Mouse (Mus musculus) heart, embryonic 13.5 days (tissue): Measurements from ENCODE around the gene Dab1. TPM values are rescaled to one million over a fixed set of nuclear protein-coding genes. Genes with fewer than 3 reads are reported as not detected.

Experiments used
- ATAC-seq: fragments of 200-750 bp; cut with Nextera tagmentation; 2 replicates; pipeline ENCODE4 v1.8.0; 2017; ENCODE audit warnings: moderate TSS enrichment; ENCODE audit not compliant: insufficient number of reproducible peaks, low FRiP score, low TSS enrichment; ENCODE audit errors: extremely low read depth
- H3K27ac ChIP-seq: fragments of 300-500 bp; sonication (generic); replicated peaks from 2 replicates; pipeline ENCODE4 v1.5.1; 2015; ENCODE audit warnings: moderate library complexity, mild to moderate bottlenecking, inconsistent platforms
- H3K27me3 ChIP-seq: fragments of 300-500 bp; sonication (generic); replicated peaks from 2 replicates; pipeline ENCODE4 v1.6.1; 2015; ENCODE audit warnings: mild to moderate bottlenecking, inconsistent platforms
- H3K36me3 ChIP-seq: fragments of 300-500 bp; sonication (generic); 2 replicates; pipeline ENCODE4 v1.6.1; 2015; ENCODE audit warnings: mild to moderate bottlenecking, inconsistent platforms
- H3K4me1 ChIP-seq: fragments of 300-500 bp; sonication (generic); 2 replicates; pipeline ENCODE4 v1.6.1; 2015; ENCODE audit warnings: inconsistent platforms
- H3K4me2 ChIP-seq: fragments of 300-500 bp; sonication (generic); 2 replicates; pipeline ENCODE4 v1.6.1; 2015; ENCODE audit warnings: inconsistent platforms, mild to moderate bottlenecking, moderate library complexity
- H3K4me3 ChIP-seq: fragments of 300-500 bp; sonication (generic); 2 replicates; pipeline ENCODE4 v1.5.1; 2015; ENCODE audit warnings: moderate library complexity, mild to moderate bottlenecking, inconsistent platforms
- H3K9ac ChIP-seq: fragments of 300-500 bp; sonication (generic); 2 replicates; pipeline ENCODE4 v1.6.1; 2015; ENCODE audit warnings: inconsistent platforms, mild to moderate bottlenecking, moderate library complexity
- H3K9me3 ChIP-seq: fragments of 300-500 bp; sonication (generic); 2 replicates; pipeline ENCODE4 v1.6.1; 2016; ENCODE audit warnings: inconsistent platforms
- WGBS: fragments of 180-500 bp; shearing (Covaris S2); methylation state at CpG from one replicate; pipeline ENCODE4 v1.1.7; 2015; ENCODE audit warnings: mixed read lengths; 5-methylcytosine and 5-hydroxymethylcytosine counted together
- polyA plus RNA-seq: library from polyadenylated mRNA; unstranded; fragments of >200 nt; fragmentation: Nextera tagmentation; extraction: Ambion mirVana; gene quantifications from 2 replicates; pipeline ENCODE4 v1.2.1, GENCODE M21; 2015

Dab1 gene
- polyA plus RNA-seq, 1 experiment from 2014 or later = 0.48 TPM

DNA sequence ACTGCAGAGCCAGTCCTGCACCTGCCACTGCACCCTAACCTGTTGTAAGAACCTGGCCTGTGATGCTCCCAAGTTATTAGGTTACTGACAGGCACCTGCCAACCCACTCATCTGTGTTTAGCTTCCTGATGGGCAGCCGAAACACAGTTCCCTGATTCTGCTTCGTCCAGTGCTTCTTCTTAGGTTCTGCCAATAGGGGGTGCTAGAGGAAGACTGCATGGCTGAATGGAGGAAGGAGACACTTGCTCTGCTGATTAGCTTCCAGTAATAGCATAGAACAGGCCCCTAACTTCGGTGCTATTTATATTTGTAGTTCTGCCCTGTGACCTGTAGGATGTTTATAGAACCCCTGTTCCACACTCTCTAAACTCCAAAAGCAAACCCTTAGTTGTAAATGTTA lies 83.0 kb downstream of the Dab1 start:
- H3K9me3 ChIP-seq = no peaks in the 10 kb centered on the region

DNA sequence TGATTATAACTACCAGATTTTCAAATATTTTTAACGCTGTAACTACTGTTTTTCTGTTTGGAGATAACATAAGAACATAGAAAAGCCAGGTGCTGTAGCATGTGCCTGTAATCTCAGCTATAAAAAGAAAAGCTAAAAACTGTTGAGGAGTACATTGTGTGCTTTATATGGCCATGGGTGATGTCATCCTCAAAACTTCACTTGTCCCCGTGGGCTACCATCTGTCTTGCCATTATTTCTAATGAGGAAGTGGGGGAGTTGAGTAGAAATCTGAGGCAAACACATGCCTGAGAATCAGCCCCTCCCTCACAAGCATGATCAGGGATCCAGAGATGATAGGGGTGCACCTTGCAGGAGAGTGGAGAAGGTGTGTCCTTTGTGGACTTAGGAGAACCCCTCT lies 85.3 kb downstream of the Dab1 start:
- no peak overlapping the region for H3K4me2 ChIP-seq
- no peak for ATAC-seq
- no peaks in the 10 kb centered on the region for H3K9me3 ChIP-seq
- H3K9ac ChIP-seq = no peak overlapping the region
- no peaks in the 10 kb centered on the region for H3K27me3 ChIP-seq
- H3K4me3 ChIP-seq = no peak overlapping the region
- H3K27ac ChIP-seq = no peak overlapping the region
- no peaks in the 10 kb centered on the region for H3K36me3 ChIP-seq
- H3K4me1 ChIP-seq = no peaks in the 10 kb centered on the region
- 61% methylated on average over 2 of the region's 2 CpGs for WGBS

More for the DNA sequence above, 83.0 kb downstream of the Dab1 start:
- H3K36me3 ChIP-seq = no peaks in the 10 kb centered on the region
- H3K9ac ChIP-seq = no peak overlapping the region
- H3K27ac ChIP-seq = no peak overlapping the region
- ATAC-seq = no peak
- H3K4me3 ChIP-seq = no peak overlapping the region
- H3K4me1 ChIP-seq = no peaks in the 10 kb centered on the region
- no peaks in the 10 kb centered on the region for H3K27me3 ChIP-seq
- 40% methylated on average over 3 of the region's 3 CpGs for WGBS
- H3K4me2 ChIP-seq = no peak overlapping the region

DNA sequence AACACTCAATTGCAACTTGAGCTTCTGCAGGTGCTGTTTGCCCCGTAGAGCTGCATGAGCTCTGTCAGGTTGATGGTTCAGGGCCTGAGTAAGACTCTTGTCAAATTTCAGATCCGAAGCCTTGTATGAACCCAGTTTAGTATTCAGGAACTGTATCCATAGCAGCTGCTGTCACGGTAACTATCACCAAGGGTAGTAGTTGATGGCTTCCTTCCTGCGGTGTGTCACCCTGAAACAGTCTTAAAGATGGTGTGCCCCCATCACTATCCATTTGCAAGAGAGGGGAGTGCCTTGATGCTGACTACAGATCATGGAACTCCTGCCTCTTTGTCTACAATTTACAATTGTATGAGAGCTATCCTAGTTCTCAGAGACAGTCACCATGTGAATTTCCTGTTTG lies 87.3 kb downstream of the Dab1 start:
- H3K4me3 ChIP-seq = no peak overlapping the region
- ATAC-seq = no peak
- no peaks in the 10 kb centered on the region for H3K27me3 ChIP-seq
- no peak overlapping the region for H3K9ac ChIP-seq
- H3K4me1 ChIP-seq = no peaks in the 10 kb centered on the region
- no peaks in the 10 kb centered on the region for H3K9me3 ChIP-seq
- no peaks in the 10 kb centered on the region for H3K36me3 ChIP-seq
- H3K4me2 ChIP-seq = no peak overlapping the region
- WGBS = 57% methylated on average over 4 of the region's 4 CpGs
- no peak overlapping the region for H3K27ac ChIP-seq

DNA sequence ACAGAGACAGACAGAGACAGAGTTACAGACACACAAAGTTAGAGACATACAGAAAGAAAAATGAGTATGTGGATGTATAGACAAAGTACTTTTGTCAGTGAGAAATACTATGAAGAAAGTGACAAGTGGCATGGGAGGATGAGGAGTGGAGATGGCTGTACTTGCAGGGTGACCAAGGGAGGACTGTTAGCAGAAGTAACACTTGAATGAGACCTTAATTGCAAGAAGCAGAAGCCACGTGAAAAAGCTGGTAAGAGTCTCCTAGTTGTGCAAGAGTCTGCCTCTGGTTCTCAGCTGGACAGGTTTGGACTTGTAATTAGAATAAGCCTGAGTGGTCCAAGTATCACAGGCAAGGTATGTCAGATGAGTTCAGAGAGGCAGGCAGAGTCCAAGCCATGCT lies 88.0 kb downstream of the Dab1 start:
- H3K27ac ChIP-seq = no peak overlapping the region
- H3K4me2 ChIP-seq = no peak overlapping the region
- no peak for ATAC-seq
- H3K36me3 ChIP-seq = no peaks in the 10 kb centered on the region
- no peak overlapping the region for H3K4me3 ChIP-seq
- H3K9ac ChIP-seq = no peak overlapping the region
- no peaks in the 10 kb centered on the region for H3K4me1 ChIP-seq
- no peaks in the 10 kb centered on the region for H3K9me3 ChIP-seq
- 50% methylated on average over 1 of the region's 1 CpGs for WGBS
- H3K27me3 ChIP-seq = no peaks in the 10 kb centered on the region

DNA sequence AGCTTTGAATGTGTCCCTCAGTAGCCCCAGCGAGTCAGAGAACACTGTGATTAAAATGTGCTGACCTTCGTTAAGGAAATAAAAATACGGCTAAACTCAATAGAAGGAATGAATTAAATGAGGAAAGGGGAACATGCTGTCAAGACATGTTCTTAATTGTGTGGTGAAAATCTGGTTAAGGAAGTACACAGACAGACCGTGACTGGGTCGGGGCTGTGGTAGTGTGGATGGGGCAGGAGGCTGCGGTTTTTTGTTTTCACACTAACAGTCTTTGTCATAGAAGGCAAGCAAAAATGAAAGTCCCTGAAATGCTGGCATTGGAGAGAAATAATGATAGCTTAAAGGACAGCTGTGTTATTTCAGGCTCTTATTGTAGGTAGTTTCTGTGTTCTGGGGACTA lies 92.2 kb downstream of the Dab1 start:
- H3K4me3 ChIP-seq = no peak overlapping the region
- H3K36me3 ChIP-seq = no peaks in the 10 kb centered on the region
- H3K4me2 ChIP-seq = no peak overlapping the region
- H3K9me3 ChIP-seq = no peaks in the 10 kb centered on the region
- H3K27me3 ChIP-seq = no peaks in the 10 kb centered on the region
- H3K4me1 ChIP-seq = no peaks in the 10 kb centered on the region
- 83% methylated on average over 6 of the region's 6 CpGs for WGBS
- H3K27ac ChIP-seq = no peak overlapping the region
- H3K9ac ChIP-seq = no peak overlapping the region
- no peak for ATAC-seq

DNA sequence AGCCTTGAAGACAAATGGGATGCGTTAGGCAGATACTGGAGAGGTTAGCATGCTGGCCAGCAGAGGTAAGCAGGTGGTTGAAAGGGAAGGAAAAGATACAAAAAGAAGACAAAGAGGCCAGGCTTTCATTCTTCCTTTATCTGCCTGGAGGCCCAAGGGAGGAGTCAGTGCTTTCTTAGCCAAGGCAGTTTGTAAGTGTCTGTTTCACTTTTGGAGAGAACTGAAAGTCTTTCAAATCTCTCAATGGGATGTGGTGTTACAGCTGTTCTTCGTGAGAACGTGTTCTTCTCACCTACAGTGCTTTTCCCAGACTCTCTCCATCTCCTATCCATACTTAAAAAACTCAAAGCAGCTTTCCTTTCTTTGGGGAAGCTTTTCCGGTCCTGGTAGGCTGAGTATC lies 94.8 kb downstream of the Dab1 start:
- no peak overlapping the region for H3K4me3 ChIP-seq
- H3K27me3 ChIP-seq = no peaks in the 10 kb centered on the region
- no peak for ATAC-seq
- no peak overlapping the region for H3K4me2 ChIP-seq
- WGBS = 82% methylated on average over 4 of the region's 4 CpGs
- H3K4me1 ChIP-seq = no peaks in the 10 kb centered on the region
- no peaks in the 10 kb centered on the region for H3K36me3 ChIP-seq
- H3K9me3 ChIP-seq = no peaks in the 10 kb centered on the region
- no peak overlapping the region for H3K9ac ChIP-seq
- no peak overlapping the region for H3K27ac ChIP-seq

DNA sequence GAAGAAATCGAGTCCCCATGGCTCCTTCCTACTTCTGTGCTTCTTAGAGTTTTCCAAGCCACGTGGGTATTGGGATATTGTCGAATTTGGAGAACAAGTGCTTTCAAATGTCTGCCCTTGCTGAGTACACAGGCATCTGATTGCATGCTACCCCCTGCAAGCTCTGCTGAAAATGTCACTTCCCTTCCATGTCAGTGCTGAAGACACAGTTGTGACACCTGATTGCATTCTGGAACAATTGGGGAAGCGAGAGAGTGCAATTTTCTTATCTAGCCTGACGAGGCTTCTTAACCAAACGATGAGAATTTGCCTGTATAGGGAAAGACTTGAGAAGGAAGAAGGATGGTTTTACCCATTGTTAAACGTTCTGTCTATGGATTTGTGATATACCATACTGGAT lies 95.8 kb downstream of the Dab1 start:
- ATAC-seq = no peak
- H3K27ac ChIP-seq = no peak overlapping the region
- no peak overlapping the region for H3K4me3 ChIP-seq
- no peaks in the 10 kb centered on the region for H3K4me1 ChIP-seq
- H3K36me3 ChIP-seq = no peaks in the 10 kb centered on the region
- WGBS = 48% methylated on average over 7 of the region's 7 CpGs
- no peaks in the 10 kb centered on the region for H3K27me3 ChIP-seq
- H3K9me3 ChIP-seq = no peaks in the 10 kb centered on the region
- no peak overlapping the region for H3K4me2 ChIP-seq
- no peak overlapping the region for H3K9ac ChIP-seq

DNA sequence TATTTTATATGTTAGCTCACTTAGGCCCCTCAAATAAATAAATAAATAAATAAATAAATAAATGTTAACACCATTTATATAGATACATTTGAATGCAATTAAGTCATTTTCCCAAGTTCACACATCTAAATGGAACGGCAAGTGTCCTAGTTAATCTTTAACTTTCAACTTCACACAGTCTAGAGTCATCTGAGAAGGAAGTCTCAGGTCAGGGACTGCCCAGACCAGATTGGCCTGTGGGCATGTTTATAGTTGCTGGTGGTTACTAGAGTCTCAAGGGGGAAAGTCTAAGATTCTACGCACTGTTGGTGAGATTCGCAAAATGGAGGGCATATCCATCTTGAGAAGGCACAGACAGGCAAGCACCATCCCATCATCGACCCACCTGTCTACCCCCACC lies 96.4 kb downstream of the Dab1 start:
- no peaks in the 10 kb centered on the region for H3K4me1 ChIP-seq
- H3K27ac ChIP-seq = no peak overlapping the region
- H3K9ac ChIP-seq = no peak overlapping the region
- no peak overlapping the region for H3K4me2 ChIP-seq
- H3K9me3 ChIP-seq = no peaks in the 10 kb centered on the region
- WGBS = 79% methylated on average over 4 of the region's 4 CpGs
- H3K4me3 ChIP-seq = no peak overlapping the region
- no peaks in the 10 kb centered on the region for H3K36me3 ChIP-seq
- ATAC-seq = no peak
- H3K27me3 ChIP-seq = no peaks in the 10 kb centered on the region

DNA sequence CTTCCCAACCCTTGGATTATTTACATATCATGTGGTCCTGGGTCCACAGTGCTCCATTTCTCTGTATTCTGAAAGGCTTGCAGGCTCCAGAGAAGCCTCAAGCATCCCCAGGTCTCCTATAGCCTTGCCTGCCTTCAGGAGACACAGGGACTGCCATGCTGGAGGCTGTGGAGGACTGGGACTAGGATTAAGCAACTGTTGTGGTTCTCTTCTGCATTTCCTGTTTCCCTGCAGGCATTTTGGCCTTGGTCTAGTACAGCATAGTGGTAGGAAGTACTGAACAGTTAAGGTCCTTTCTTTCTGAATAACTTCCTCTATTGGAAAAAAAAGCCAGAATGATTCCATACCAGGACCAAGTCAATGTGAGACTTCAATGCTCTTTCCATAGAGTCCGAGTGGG lies 103.6 kb downstream of the Dab1 start:
- no peaks in the 10 kb centered on the region for H3K36me3 ChIP-seq
- no peak overlapping the region for H3K27ac ChIP-seq
- H3K9ac ChIP-seq = no peak overlapping the region
- H3K27me3 ChIP-seq = no peaks in the 10 kb centered on the region
- no peak for ATAC-seq
- no peak overlapping the region for H3K4me2 ChIP-seq
- no peaks in the 10 kb centered on the region for H3K9me3 ChIP-seq
- H3K4me1 ChIP-seq = no peaks in the 10 kb centered on the region
- WGBS = 73% methylated on average over 1 of the region's 1 CpGs
- H3K4me3 ChIP-seq = no peak overlapping the region

DNA sequence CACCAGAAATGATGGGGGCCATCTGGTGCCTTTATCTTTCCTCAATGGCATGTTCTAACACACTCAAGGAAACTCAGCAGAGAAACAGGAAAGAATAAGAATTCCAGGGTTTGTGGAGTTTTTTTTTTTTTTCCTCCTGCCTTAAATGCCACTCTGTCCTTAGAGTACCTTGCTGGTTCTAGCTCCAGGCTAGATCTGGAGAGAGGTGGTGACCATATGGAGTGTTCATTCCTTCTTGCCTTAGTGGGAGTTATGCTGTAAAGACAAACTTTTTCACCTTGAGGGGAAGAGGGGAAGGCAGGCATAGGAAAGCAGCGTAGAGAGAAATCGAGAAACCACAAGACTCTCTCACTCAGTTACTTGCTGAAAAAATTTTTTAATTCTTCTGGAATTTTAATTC lies 107.3 kb downstream of the Dab1 start:
- Histone ChIP-seq H3K4me1 (no peaks in the 10 kb centered on the region), H3K9me3 (no peaks in the 10 kb centered on the region), H3K27me3 (no peaks in the 10 kb centered on the region), H3K36me3 (no peaks in the 10 kb centered on the region), H3K4me2 (no peak overlapping the region), H3K4me3 (no peak overlapping the region), H3K27ac (no peak overlapping the region), H3K9ac (no peak overlapping the region)
- whole genome bisulfite sequencing = 69% methylated on average over 2 of the region's 2 CpGs
- no peak for ATAC-seq

DNA sequence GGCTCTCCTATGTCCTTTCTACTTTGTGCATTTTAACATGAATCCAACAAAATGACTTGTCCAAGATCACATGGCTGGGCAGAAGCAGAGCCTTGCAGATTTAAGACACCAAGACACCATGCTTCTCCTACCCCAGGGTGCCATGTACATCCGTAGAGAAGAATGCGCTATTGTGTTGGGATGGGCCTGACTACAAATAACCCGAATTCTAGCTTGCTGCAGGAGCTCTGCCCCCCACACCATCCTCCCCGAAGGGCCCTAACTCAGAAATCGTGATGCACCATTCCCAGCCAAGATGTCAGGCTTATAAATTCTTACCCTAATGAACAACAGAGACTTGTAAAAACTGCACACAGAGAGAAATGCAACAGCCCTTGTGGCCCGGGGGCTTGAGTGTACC lies 118.0 kb downstream of the Dab1 start:
- no peak overlapping the region for H3K4me3 ChIP-seq
- H3K9ac ChIP-seq = no peak overlapping the region
- no peaks in the 10 kb centered on the region for H3K36me3 ChIP-seq
- H3K9me3 ChIP-seq = no peaks in the 10 kb centered on the region
- H3K27ac ChIP-seq = no peak overlapping the region
- no peaks in the 10 kb centered on the region for H3K4me1 ChIP-seq
- H3K4me2 ChIP-seq = no peak overlapping the region
- WGBS = 76% methylated on average over 6 of the region's 6 CpGs
- no peak for ATAC-seq
- no peaks in the 10 kb centered on the region for H3K27me3 ChIP-seq

DNA sequence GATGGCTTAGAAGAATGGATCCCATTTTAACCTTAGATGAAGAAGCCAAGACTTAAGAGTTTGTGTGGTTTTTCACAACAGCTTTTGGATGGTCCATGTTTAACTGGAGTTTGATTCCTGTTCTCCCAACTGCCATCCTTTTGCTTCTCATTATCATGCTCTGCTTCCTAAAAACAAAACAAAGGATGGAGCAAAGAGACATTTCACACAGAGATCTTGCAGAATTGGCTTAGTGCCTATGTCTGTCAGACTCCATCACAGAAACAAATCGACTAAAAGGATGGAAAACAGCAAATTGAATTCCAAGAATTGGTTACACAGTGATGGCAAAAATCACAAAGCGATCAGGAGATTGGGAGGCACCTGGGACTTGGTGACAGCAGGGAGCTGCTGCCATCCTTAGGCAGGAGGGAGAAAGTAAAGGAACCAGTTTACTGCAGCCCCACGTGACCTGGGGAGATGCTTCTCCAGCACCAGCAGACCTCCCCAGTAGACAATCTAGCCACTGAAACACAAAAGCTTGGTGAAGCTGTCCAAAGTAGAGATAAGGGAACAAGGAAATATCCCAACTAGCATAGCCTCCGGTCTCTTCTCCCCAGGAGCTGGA lies 132.2 kb downstream of the Dab1 start:
- Histone ChIP-seq H3K27ac (no peak overlapping the region), H3K9ac (no peak overlapping the region), H3K27me3 (no peaks in the 10 kb centered on the region), H3K4me3 (no peak overlapping the region), H3K36me3 (no peaks in the 10 kb centered on the region), H3K4me1 (no peaks in the 10 kb centered on the region), H3K9me3 (no peaks in the 10 kb centered on the region), H3K4me2 (no peak overlapping the region)
- WGBS = 40% methylated on average over 4 of the region's 4 CpGs
- ATAC-seq = no peak
